Mouse (Mus musculus) thymus, adult 2 months (tissue): Measurements from ENCODE around the gene Adamts13. TPM values are rescaled to one million over a fixed set of nuclear protein-coding genes. Genes with fewer than 3 reads are reported as not detected.

Experiments
- DNase-seq: peaks from one replicate; pipeline ENCODE4 v3.0.0; 2021
- H3K27ac ChIP-seq: fragments of 200-500 bp; 2 replicates; pipeline ENCODE4 v1.5.1; 2012; ENCODE audit warnings: low read length, control low read depth; ENCODE audit not compliant: control insufficient read depth, insufficient read depth
- H3K27me3 ChIP-seq: fragments of 200-500 bp; 2 replicates; pipeline ENCODE4 v1.6.1; 2012; ENCODE audit warnings: mild to moderate bottlenecking, low read length, moderate library complexity, mixed read lengths; ENCODE audit not compliant: control insufficient read depth, insufficient read depth
- H3K36me3 ChIP-seq: fragments of 200-500 bp; 2 replicates; pipeline ENCODE4 v1.6.1; 2012; ENCODE audit warnings: mild to moderate bottlenecking, low read length, moderate library complexity; ENCODE audit not compliant: control insufficient read depth, insufficient read depth
- H3K4me1 ChIP-seq: fragments of 200-500 bp; replicated peaks from 2 replicates; pipeline ENCODE4 v1.6.1; 2012; ENCODE audit warnings: low read length; ENCODE audit not compliant: control insufficient read depth, insufficient read depth
- H3K4me3 ChIP-seq: fragments of 200-500 bp; 2 replicates; pipeline ENCODE4 v1.5.1; 2012; ENCODE audit warnings: mild to moderate bottlenecking, low read length, control low read depth, moderate library complexity; ENCODE audit not compliant: control insufficient read depth, insufficient read depth
- CTCF ChIP-seq: fragments of 200-500 bp; IDR thresholded peaks from 2 replicates; pipeline ENCODE4 v1.5.1; 2012; ENCODE audit warnings: mild to moderate bottlenecking, control low read depth, low read length, moderate library complexity, borderline replicate concordance; ENCODE audit not compliant: control insufficient read depth, poor library complexity, insufficient read depth; ENCODE audit errors: extremely low read depth
- POLR2A ChIP-seq: fragments of 200-500 bp; IDR thresholded peaks from 2 replicates; pipeline ENCODE4 v1.6.1; 2012; ENCODE audit warnings: mild to moderate bottlenecking, low read length, control low read depth, moderate library complexity; ENCODE audit not compliant: control insufficient read depth, poor library complexity, insufficient read depth; ENCODE audit errors: extremely low read depth
- WGBS: fragments of 180-500 bp; shearing (Covaris S2); methylation state at CpG from one replicate; pipeline ENCODE4 v1.1.7; 2018; 5-methylcytosine and 5-hydroxymethylcytosine counted together
- polyA plus RNA-seq: library from polyadenylated mRNA; depleted of rRNA; stranded (reverse); fragments of >200 nt; gene quantifications from 2 replicates; pipeline ENCODE4 v1.2.3, GENCODE M21; 2012; rRNA removed

The Adamts13 gene
- polyA plus RNA-seq, 1 experiment: 1.2 TPM

DNA sequence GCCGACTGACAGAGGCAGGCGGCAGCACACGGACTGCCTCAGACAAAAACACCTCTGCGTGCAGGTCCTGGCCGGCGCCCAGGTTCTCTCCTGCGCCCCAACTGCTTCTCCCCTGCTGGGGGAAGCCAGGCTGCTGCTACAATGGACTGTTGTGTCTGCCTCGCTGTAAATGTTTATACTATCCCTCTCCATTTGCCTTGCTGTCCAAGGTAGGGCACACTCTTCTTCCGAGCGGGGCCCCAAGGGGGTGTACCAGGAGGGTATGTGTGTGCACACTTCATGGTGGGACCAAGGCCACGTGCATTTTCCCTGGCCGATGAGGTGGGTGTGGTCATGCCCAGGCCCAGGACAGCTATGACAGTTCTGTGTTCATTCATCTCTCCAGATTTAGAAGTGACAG lies 85.5 kb downstream of the Adamts13 start:
- WGBS: 49% methylated on average over 12 of the region's 12 CpGs
- H3K27me3 ChIP-seq: no peaks in the 10 kb centered on the region
- H3K27ac ChIP-seq: no peak overlapping the region
- H3K4me3 ChIP-seq: no peak overlapping the region
- H3K36me3 ChIP-seq: no peaks in the 10 kb centered on the region
- H3K4me1 ChIP-seq: peaks cover 48% of the 10 kb centered on the region
- TF ChIP-seq POLR2A (no peak), CTCF (no peak)
- DNase-seq: no peak

DNA sequence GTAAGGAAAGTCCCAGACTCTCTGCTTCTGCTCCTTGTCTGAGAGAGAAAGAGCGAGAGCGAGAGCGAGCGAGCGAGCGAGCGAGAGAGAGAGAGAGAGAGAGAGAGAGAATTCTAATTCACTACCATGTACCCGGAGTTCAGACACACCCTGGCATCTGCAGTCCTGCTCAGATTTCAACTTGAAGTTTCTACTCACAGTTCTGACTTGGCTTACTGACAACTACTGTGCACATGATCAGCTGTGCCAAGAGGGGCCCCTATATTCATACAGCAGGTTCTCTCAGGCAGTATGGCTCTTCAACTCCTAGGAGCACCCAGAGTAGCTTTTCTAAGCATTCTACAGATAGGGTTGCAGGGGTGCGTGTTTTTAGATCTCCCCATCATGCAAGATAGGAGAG lies 86.0 kb downstream of the Adamts13 start:
- no peak for DNase-seq
- Histone ChIP-seq H3K4me3 (no peak overlapping the region), H3K27ac (no peak overlapping the region), H3K36me3 (no peaks in the 10 kb centered on the region), H3K4me1 (peaks cover 51% of the 10 kb centered on the region), H3K27me3 (no peaks in the 10 kb centered on the region)
- 91% methylated on average over 9 of the region's 9 CpGs for WGBS
- TF ChIP-seq POLR2A (no peak), CTCF (no peak)

Other genes with a start within 250 kb of the Adamts13 start
- 0.06 TPM in 1 of 2 replicates, not detected in the other for gene Abo, start 108.4 kb upstream of the Adamts13 start, polyA plus RNA-seq
- 20.8 and 23.1 TPM in 2 replicates for gene Surf6, start 70.5 kb upstream of the Adamts13 start, polyA plus RNA-seq
- gene Med22, start 62.7 kb upstream of the Adamts13 start, polyA plus RNA-seq: 39.0 and 46.5 TPM in 2 replicates
- 799 and 817 TPM in 2 replicates for gene Rpl7a, start 62.7 kb upstream of the Adamts13 start, polyA plus RNA-seq
- 33.8 and 36.4 TPM in 2 replicates for gene Surf2, start 57.0 kb upstream of the Adamts13 start, polyA plus RNA-seq
- gene Surf1, start 56.9 kb upstream of the Adamts13 start, polyA plus RNA-seq: 72.7 and 78.5 TPM in 2 replicates
- gene Surf4, start 39.5 kb upstream of the Adamts13 start, polyA plus RNA-seq: 410 and 472 TPM in 2 replicates
- gene Stkld1, start 39.4 kb upstream of the Adamts13 start, polyA plus RNA-seq: 0.75 and 0.96 TPM in 2 replicates
- gene Rexo4, start 9.0 kb upstream of the Adamts13 start, polyA plus RNA-seq: 49.7 and 56.2 TPM in 2 replicates
- 58.9 and 63.9 TPM in 2 replicates for gene Cacfd1, start 36.5 kb downstream of the Adamts13 start, polyA plus RNA-seq
- 14.0 and 17.5 TPM in 2 replicates for gene Slc2a6, start 54.6 kb downstream of the Adamts13 start, polyA plus RNA-seq
- gene Mymk, start 98.8 kb downstream of the Adamts13 start, polyA plus RNA-seq: 0.61 and 0.81 TPM in 2 replicates
- gene Adamtsl2, start 106.0 kb downstream of the Adamts13 start, polyA plus RNA-seq: 16.1 and 16.5 TPM in 2 replicates
- 7.8 and 13.3 TPM in 2 replicates for gene Fam163b, start 169.1 kb downstream of the Adamts13 start, polyA plus RNA-seq
- gene Dbh, start 191.8 kb downstream of the Adamts13 start, polyA plus RNA-seq: 0.41 and 0.69 TPM in 2 replicates